Mouse (Mus musculus) layer of hippocampus, postnatal 25 days (tissue): ENCODE measurements around the gene Defa34. TPM values are rescaled to one million over a fixed set of nuclear protein-coding genes. Genes with fewer than 3 reads are reported as not detected.
"Not testable (repeated sequence)": the region's sequence is repeated elsewhere in the genome, so short reads cannot be mapped to it uniquely, and the experiment has no call there.

Experiments
- DNase-seq, 2 experiments: peaks; one replicate each; pipeline ENCODE4 v3.0.0; 2022; ENCODE audit warnings: mixed read lengths in 2 of 2, low spot score in 1 of 2; ENCODE audit errors: extremely low spot score in 1 of 2
- total RNA-seq, 2 experiments: library from RNA; stranded (reverse); gene quantifications; 2 replicates each; pipeline ENCODE4 v1.2.3; 2021

Gene Defa34
- total RNA-seq, result not detected

- DNase-seq, result not testable (repeated sequence)
Measured at GRCm38 (mm10) chr8:21665497-21665896, at the start of gene Defa34. Defa34 (plus strand) TSS chr8:21665797.

DNA sequence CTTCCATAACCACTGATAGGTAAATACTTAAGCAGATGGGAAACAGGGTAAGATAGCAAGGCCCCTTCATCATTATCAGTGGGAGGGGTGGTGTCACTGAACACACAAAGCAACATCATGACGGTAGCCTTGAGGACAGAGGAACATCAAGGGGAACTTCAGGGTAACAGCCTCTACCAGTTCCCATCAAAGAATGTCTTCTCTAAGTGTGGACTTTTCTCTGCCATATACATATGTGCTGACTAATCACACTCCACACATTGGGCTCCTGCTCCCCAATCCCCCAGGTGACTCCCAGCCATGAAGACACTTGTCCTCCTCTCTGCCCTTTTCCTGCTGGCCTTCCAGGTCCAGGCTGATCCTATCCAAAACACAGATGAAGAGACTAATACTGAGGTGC is 47.7 kb upstream of the Defa34 start, which contains the start of gene Defa26:
Defa26 (plus strand) TSS at position 301 of the 400 bp plus-strand sequence.
- not testable (repeated sequence) for DNase-seq

- DNase-seq, result not testable (repeated sequence)
Measured at GRCm38 (mm10) chr8:21655480-21655879, 10.1 kb upstream of the Defa34 start, which contains the start of gene Defa17. Defa17 (plus strand) TSS chr8:21655780.

GRCm38 (mm10) chr8:21703545-21703944 is 37.9 kb downstream of the Defa34 start, which contains the start of gene AY761184:
AY761184 (minus strand) TSS chr8:21703645.
- not testable (repeated sequence) for DNase-seq

Other genes with a start within 250 kb of the Defa34 start
- gene Defa36, start 238.4 kb upstream of the Defa34 start, total RNA-seq, result not detected
- gene Gm7849, start 209.2 kb upstream of the Defa34 start, total RNA-seq, result not detected
- not detected for gene Defa20, start 156.5 kb upstream of the Defa34 start, total RNA-seq
- not detected for gene Defa32, start 136.8 kb upstream of the Defa34 start, total RNA-seq
- not detected for gene Defa37, start 100.4 kb upstream of the Defa34 start, total RNA-seq
- not detected for gene Defa28, start 82.8 kb upstream of the Defa34 start, total RNA-seq
- gene Gm7861, start 71.3 kb upstream of the Defa34 start, total RNA-seq, result not detected
- gene Defa26, start 47.6 kb upstream of the Defa34 start, total RNA-seq, result not detected
- gene Defa17, start 10.0 kb upstream of the Defa34 start, total RNA-seq, result not detected
- gene AY761184, start 37.8 kb downstream of the Defa34 start, total RNA-seq, result not detected
- not detected for gene Defa24, start 68.7 kb downstream of the Defa34 start, total RNA-seq
- not detected for gene Defb50, start 157.7 kb downstream of the Defa34 start, total RNA-seq
- not detected for gene Defb2, start 174.1 kb downstream of the Defa34 start, total RNA-seq
- gene Defb10, start 193.1 kb downstream of the Defa34 start, total RNA-seq, result not detected
- not detected for gene Defb9, start 219.6 kb downstream of the Defa34 start, total RNA-seq
- gene Defb11, start 240.6 kb downstream of the Defa34 start, total RNA-seq, result 1 to 10 TPM in 1 of 2 experiments, not detected in 1; 1.9 TPM